Mouse (Mus musculus) kidney, adult 11 months (tissue): Measurements from ENCODE around the gene Csdc2.
"Not testable (repeated sequence)": the region's sequence is repeated elsewhere in the genome, so short reads cannot be mapped to it uniquely, and the experiment has no call there.

Experiments used
- DNase-seq: peaks from one replicate; pipeline ENCODE4 v3.0.0; 2022

Gene Csdc2

GRCm38 (mm10) chr15:81936679-81937078, at the start of gene Csdc2:
Gene Csdc2 (plus strand): TSS chr15:81936759.
- peak; percentile 49 for DNase-seq

DNA sequence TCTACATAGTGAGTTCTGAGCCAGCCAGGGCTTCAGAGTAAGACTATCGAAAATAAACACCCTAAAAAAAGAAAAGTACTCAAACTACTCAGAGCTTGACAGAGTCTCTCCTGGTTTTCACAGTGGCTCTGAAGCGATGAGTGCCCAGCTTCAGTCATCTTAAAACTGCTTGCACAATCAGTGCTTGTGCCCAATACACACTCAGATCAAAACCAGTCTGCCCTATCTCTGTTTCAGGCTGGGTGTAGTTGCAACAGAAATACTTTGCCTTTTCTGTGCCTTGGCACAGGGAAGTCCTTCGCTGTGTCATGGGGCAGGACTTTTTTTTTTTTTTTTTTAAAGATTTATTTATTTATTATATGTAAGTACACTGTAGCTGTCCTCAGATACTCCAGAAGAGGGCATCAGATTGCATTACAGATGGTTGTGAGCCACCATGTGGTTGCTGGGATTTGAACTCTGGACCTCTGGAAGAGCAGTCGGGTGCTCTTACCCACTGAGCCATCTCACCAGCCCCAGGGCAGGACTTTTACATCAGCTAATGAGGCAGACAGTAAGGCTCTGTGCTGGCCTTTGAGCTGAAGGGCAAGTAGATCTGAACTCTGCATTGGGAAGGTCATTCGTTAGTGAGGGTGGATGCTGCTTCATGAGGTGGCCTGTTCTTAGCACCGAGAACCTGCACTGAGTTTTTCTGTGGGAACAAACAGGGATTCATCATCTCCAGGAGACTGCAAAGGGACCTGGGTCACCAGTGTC, 49.6 kb upstream of the Csdc2 start:
- DNase-seq = peak; percentile 49

GRCm38 (mm10) chr15:81889175-81889574, 47.4 kb upstream of the Csdc2 start:
- no peak for DNase-seq

DNA sequence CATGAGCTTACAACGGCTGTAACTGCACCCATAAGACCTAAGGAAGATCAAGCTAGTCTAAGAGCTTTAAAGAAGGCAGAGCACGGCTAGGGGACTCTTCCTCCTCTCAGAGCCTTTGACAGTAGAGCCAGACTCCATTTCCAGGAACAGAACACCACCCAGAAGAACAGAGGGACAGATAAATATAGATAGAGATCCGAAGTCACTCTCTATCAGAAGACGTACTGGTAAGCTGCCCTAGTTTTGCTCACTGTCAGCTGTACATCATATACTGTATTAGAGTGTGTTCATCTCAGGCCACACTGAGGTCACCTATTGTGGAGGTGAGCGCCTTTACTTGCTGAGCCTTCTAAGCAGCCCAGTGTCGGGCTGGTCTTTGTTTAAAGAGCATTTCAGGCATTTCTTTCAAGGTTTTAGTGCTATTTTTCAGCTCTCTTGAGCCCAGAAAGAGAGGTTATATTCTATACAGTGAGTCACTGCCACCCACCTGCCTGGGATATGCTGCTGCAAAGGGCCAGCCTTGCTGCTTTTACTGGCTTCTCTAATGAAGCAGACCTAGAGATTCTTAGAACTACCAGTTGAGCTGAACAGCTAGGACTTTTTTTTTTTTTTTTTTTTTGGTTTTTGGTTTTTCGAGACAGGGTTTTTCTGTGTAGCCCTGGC, 45.3 kb upstream of the Csdc2 start:
- DNase-seq = no peak

GRCm38 (mm10) chr15:81891822-81892580, 44.6 kb upstream of the Csdc2 start:
- DNase-seq = no peak

DNA sequence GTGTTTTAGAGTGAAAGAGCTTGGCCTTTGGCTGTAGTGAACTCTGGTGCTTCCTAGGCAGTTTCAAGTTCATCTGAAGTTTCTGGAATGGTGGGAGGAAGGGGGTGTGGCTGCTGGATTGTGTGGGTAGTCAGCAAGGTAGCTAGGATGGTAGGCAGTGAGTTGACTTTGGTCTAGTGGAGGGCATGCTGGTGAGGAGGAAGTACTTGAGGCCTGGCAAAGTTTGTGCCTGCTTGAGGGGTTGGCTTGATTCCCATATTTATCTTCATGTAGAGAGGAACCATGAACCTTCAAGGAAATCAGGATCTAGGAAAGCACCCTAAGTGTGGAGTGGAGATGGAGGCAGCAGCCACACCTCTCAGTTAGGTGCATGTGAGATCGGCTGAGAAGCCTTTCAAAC, 42.6 kb upstream of the Csdc2 start:
- DNase-seq = peak; percentile 78

DNA sequence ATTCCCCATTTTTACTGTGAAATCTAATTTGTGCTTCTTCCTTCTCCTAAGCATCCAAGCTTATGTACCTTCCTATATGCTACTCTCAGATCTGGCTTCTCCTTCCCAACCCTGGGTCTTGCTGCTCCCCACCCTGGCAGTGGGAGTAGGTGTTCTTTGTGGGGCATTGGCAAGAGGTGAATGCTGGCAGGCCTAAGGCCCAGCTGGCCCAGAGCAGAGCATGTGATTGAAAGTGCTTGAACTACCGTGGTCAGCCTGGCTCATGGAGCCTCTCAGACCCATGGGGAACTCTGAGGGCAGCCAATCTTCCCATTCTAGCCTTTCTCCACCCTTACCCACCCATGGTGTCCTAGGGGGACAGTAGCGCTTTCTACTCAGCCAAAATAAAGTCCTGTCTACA, 40.2 kb upstream of the Csdc2 start:
- no peak for DNase-seq

DNA sequence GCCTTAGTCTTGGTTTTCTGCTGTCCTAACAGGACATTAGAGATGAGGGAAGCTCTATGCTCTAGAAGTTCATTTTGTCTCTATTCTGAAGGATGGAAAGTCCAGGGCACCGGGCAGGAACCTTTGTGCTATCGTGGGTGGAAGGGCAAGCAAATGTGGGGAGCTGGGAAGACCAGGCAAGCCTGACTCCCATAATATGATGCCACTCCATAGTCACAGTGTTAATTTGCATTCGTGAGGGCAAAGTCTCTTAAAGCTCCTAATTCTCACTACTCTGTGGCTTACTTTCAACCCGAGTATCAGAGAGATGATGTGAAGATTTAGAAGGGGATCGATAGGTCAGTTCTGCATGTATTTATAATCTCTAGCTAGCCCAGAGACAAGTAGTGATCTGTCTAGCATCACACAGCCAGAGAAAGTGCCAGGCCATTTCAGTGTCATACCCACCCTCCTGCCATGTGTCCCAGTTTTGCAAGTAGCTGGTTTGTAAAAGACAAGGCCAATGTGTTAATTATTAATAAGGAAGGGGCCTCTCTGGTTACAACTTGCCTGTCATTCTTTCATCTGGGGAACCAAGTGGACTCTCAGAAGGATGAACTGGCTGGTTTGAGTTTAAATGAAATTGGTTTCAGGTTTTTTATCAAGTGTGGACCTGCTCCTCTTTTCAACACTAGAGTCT, 38.8 kb upstream of the Csdc2 start:
- DNase-seq = peak; percentile 60

DNA sequence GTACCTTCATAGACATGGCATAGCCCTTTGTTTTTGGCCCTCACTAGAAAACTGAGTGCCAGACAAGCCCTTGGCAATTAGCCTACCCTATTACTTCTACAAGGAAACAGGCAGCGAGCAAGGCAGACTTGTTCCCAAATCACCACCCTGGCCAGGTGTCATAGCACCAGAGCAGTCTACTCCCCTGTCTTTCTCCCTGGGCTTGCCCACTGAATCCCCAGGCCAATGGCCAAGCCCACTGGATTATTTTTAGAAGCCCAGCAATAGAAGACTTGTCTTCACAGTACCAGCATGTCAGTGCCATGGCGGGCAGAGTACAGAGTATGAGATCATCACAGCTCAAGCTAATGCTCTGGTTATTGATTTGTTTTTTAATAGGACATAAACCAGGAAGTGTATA, 37.8 kb upstream of the Csdc2 start:
- no peak for DNase-seq

DNA sequence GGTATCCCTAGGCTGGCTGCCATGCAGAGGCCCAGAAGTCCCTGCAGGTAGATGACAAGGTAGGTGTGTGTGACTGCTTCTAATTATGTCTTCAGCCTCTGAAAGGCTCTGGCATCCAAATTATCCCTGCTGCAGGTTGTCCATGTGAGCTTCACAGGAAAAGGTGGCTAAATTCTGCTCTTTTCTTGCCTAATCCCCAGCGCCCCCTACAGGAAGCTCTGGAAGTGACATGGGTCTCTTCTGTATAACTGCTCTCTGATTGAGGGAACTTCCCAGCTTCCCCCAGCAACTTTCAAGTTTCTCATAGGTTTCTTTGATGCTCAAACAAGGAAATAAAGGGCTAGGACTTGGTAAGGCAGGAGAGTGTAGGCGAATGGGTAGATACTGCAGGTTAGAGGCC, 31.6 kb upstream of the Csdc2 start:
- no peak for DNase-seq

DNA sequence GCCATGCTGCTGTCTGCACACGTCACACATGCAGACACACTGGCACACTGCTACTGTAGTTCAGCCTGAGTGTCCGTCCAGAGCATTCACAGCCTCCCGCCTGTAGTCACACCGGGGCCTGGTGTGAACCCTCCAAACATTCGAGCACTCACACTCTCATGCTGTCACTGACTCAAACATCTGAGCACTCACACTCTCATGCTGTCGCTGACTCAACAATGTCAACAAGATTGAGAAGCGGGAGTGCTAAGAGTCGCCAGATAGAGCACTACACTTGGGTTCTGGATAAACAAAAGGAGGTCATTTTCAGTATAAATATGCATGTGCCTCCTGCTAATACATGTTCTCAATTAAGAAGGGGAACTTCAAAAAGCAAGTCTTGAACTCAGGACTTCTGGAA, 28.6 kb upstream of the Csdc2 start:
- no peak for DNase-seq

- not testable (repeated sequence) for DNase-seq
Observed at GRCm38 (mm10) chr15:81908767-81909166, 27.8 kb upstream of the Csdc2 start.

DNA sequence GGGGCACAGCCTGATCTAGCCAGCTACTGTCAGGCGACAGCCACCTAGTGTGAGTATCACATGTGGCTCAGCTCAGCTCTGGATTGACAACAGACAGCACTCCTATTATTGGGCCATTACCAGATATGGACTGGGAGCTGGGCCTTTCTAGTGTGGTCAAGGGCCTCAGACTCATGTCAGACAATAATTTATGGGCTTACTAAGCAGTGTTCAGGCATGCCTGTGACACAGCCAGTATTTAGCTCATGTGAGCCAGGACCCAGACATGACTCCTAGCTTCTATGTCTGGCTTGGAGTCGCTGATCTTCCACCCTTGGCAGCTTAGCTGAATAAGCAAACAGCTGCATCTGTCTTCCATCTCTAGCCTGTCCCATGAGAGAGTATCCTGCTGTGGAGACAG, 24.1 kb upstream of the Csdc2 start:
- no peak for DNase-seq

- no peak for DNase-seq
Observed at GRCm38 (mm10) chr15:81914668-81915067, 21.9 kb upstream of the Csdc2 start.

DNA sequence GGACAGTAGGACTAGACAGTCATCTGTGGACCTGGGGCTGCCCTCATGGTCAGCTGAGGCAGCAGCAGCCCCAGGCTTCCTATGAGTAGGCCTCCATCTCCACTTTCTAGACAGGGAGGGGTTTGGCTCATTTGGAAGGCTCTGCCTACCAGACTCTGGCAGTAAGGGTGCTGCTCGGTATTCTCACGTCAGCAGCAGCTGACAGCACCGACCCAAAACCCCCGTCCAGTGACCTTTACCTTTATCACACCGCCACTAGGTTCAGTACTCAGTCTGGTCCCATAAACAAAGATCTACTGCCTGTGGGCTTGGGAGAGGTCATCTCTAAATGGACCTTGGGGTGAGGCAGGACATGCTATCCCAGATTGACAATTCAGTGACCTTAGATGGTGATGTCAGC, 20.9 kb upstream of the Csdc2 start:
- no peak for DNase-seq

GRCm38 (mm10) chr15:81917201-81917600, 19.4 kb upstream of the Csdc2 start:
- DNase-seq = no peak

DNA sequence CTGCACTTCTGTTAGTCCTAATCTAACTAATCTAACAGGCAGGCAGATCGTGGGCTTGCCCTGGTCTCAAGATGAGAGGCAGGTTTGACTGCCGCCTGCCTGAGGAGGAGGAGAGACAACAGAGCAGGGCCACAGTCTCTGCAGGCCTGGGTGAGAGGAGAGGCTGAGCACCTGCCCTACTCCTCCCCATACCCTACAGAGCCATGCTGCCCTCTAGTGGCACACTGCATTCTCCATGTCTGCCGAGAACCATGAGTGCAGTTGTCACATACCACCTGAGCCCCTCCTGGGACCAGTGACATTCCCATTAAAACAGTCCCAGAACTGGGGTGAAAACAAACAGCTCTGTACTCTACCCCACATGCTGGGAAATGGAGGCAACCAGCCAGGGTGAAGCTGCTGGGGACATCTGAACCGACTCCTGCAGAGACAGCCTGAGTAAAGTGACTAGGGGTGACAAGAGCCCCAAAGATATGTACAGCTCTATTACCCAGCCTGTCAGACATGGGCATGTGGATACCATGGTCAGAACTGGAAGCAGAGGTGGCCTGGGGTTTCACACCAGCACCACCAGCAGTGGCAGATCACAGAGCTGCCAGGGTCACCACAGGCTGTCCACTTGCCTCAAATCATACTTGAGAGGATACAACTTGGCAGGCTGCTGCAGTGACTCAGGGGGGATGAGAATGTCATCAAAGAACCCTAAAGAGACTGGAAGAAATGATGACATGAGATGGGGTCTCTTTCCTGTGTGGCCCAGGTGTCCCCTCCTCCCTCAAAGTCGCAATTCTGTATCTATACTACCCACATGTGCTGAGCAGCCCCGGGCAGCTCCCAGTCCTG, 18.7 kb upstream of the Csdc2 start:
- peak; percentile 65 for DNase-seq

- DNase-seq = peak; percentile 66
Observed at GRCm38 (mm10) chr15:81919062-81919461, 17.5 kb upstream of the Csdc2 start.

GRCm38 (mm10) chr15:81920546-81921217, 15.9 kb upstream of the Csdc2 start:
- DNase-seq = no peak

GRCm38 (mm10) chr15:81921255-81921654, 15.3 kb upstream of the Csdc2 start:
- no peak for DNase-seq

GRCm38 (mm10) chr15:81924933-81925332, 11.6 kb upstream of the Csdc2 start:
- no peak for DNase-seq
